Mouse (Mus musculus): ENCODE data around the gene Abhd4. TPM values are rescaled to one million over a fixed set of nuclear protein-coding genes. Genes with fewer than 3 reads are reported as not detected.

The Abhd4 gene
- total RNA-seq, 1 experiment from 2014 or later, result 16.1 TPM

GRCm38 (mm10) chr14:54263099-54263498 lies 9.1 kb downstream of the Abhd4 start:
- ATAC-seq (ENCODE audit: extremely low read depth, insufficient number of reproducible peaks, low FRiP score, poor library complexity, severe bottlenecking), result no peak

- no peak for ATAC-seq (ENCODE audit: extremely low read depth, insufficient number of reproducible peaks, low FRiP score, poor library complexity, severe bottlenecking)
Measured at GRCm38 (mm10) chr14:54264231-54264630, 10.2 kb downstream of the Abhd4 start.

GRCm38 (mm10) chr14:54265093-54265492 lies 11.1 kb downstream of the Abhd4 start:
- no peak for ATAC-seq (ENCODE audit: extremely low read depth, insufficient number of reproducible peaks, low FRiP score, poor library complexity, severe bottlenecking)

GRCm38 (mm10) chr14:54265951-54266350 lies 12.0 kb downstream of the Abhd4 start:
- no peak for ATAC-seq (ENCODE audit: extremely low read depth, insufficient number of reproducible peaks, low FRiP score, poor library complexity, severe bottlenecking)

- no peak for ATAC-seq (ENCODE audit: extremely low read depth, insufficient number of reproducible peaks, low FRiP score, poor library complexity, severe bottlenecking)
Measured at GRCm38 (mm10) chr14:54267966-54268365, 14.0 kb downstream of the Abhd4 start.

GRCm38 (mm10) chr14:54269566-54269965 lies 15.6 kb downstream of the Abhd4 start:
- no peak for ATAC-seq (ENCODE audit: extremely low read depth, insufficient number of reproducible peaks, low FRiP score, poor library complexity, severe bottlenecking)

- ATAC-seq (ENCODE audit: extremely low read depth, insufficient number of reproducible peaks, low FRiP score, poor library complexity, severe bottlenecking), result no peak
Measured at GRCm38 (mm10) chr14:54270413-54270812, 16.4 kb downstream of the Abhd4 start.

GRCm38 (mm10) chr14:54271976-54272606 lies 18.1 kb downstream of the Abhd4 start:
- ATAC-seq (ENCODE audit: extremely low read depth, insufficient number of reproducible peaks, low FRiP score, poor library complexity, severe bottlenecking), result no peak

- no peak for ATAC-seq (ENCODE audit: extremely low read depth, insufficient number of reproducible peaks, low FRiP score, poor library complexity, severe bottlenecking)
Measured at GRCm38 (mm10) chr14:54272696-54273095, 18.7 kb downstream of the Abhd4 start.

- ATAC-seq (ENCODE audit: extremely low read depth, insufficient number of reproducible peaks, low FRiP score, poor library complexity, severe bottlenecking), result no peak
Measured at GRCm38 (mm10) chr14:54276446-54276845, 22.5 kb downstream of the Abhd4 start.

GRCm38 (mm10) chr14:54284839-54285238 lies 30.9 kb downstream of the Abhd4 start, which contains the start of gene Olfr49:
Gene Olfr49 (minus strand): TSS chr14:54284939.
- ATAC-seq (ENCODE audit: extremely low read depth, insufficient number of reproducible peaks, low FRiP score, poor library complexity, severe bottlenecking), result no peak

- ATAC-seq (ENCODE audit: extremely low read depth, insufficient number of reproducible peaks, low FRiP score, poor library complexity, severe bottlenecking), result no peak
Measured at GRCm38 (mm10) chr14:54300136-54300535, 46.1 kb downstream of the Abhd4 start.

- no peak for ATAC-seq (ENCODE audit: extremely low read depth, insufficient number of reproducible peaks, low FRiP score, poor library complexity, severe bottlenecking)
Measured at GRCm38 (mm10) chr14:54300676-54301075, 46.7 kb downstream of the Abhd4 start.

GRCm38 (mm10) chr14:54311763-54312162 lies 57.8 kb downstream of the Abhd4 start:
- no peak for ATAC-seq (ENCODE audit: extremely low read depth, insufficient number of reproducible peaks, low FRiP score, poor library complexity, severe bottlenecking)

Other genes with a start within 250 kb of the Abhd4 start
- 50.7 and 51.7 TPM in 2 replicates for gene Dad1, start 84 bp upstream of the Abhd4 start, total RNA-seq (2017)
- gene Olfr49, start 30.8 kb downstream of the Abhd4 start, total RNA-seq (2017), result 0.12 TPM in 1 of 2 replicates, not detected in the other
- gene Oxa1l, start 106.6 kb downstream of the Abhd4 start, total RNA-seq (2017), result 58.7 and 61.3 TPM in 2 replicates
- gene Slc7a7, start 163.6 kb downstream of the Abhd4 start, total RNA-seq (2017), result 2.8 and 7.4 TPM in 2 replicates
- 31.8 and 33.4 TPM in 2 replicates for gene Mrpl52, start 172.7 kb downstream of the Abhd4 start, total RNA-seq (2017)
- 0.58 and 2.6 TPM in 2 replicates for gene Mmp14, start 177.4 kb downstream of the Abhd4 start, total RNA-seq (2017)
- 69.1 and 100 TPM in 2 replicates for gene Lrp10, start 209.9 kb downstream of the Abhd4 start, total RNA-seq (2017)
- gene Rem2, start 221.9 kb downstream of the Abhd4 start, total RNA-seq (2017), result 0.61 and 0.93 TPM in 2 replicates

All from neutrophil, adult 5-6 weeks (primary cell).